Mouse (Mus musculus) layer of hippocampus, adult 9-11 months (tissue): Measurements from ENCODE around the gene Cdk5.

ENCODE experiments used
- DNase-seq: peaks from one replicate; pipeline ENCODE4 v3.0.0; 2022

Cdk5 gene

GRCm38 (mm10) chr5:24394165-24394894, 29.0 kb downstream of the Cdk5 start:
- peak; percentile 97 for DNase-seq

- DNase-seq, result peak; percentile 87
Measured at GRCm38 (mm10) chr5:24393392-24393997, 29.8 kb downstream of the Cdk5 start, which contains the start of gene Abcb8. Abcb8 (plus strand) TSS chr5:24393663.

- no peak for DNase-seq
Measured at GRCm38 (mm10) chr5:24392724-24393123, 30.6 kb downstream of the Cdk5 start.

GRCm38 (mm10) chr5:24391864-24392263, 31.5 kb downstream of the Cdk5 start, which contains the start of gene Atg9b:
Atg9b (minus strand) TSS chr5:24392143.
- no peak for DNase-seq

- no peak for DNase-seq
Measured at GRCm38 (mm10) chr5:24389658-24390020, 33.7 kb downstream of the Cdk5 start.

- no peak for DNase-seq
Measured at GRCm38 (mm10) chr5:24389011-24389657, 34.2 kb downstream of the Cdk5 start.

- DNase-seq, result no peak
Measured at GRCm38 (mm10) chr5:24388246-24388915, 34.9 kb downstream of the Cdk5 start.

GRCm38 (mm10) chr5:24387264-24388241, 35.8 kb downstream of the Cdk5 start:
- peak; percentile 74 for DNase-seq

GRCm38 (mm10) chr5:24385887-24386550, 37.3 kb downstream of the Cdk5 start:
- DNase-seq, result no peak

- no peak for DNase-seq
Measured at GRCm38 (mm10) chr5:24385374-24385773, 38.0 kb downstream of the Cdk5 start.

GRCm38 (mm10) chr5:24384407-24384806, 38.9 kb downstream of the Cdk5 start:
- peak; percentile 70 for DNase-seq

- peak; percentile 92 for DNase-seq
Measured at GRCm38 (mm10) chr5:24383026-24383859, 40.1 kb downstream of the Cdk5 start.

- DNase-seq, result no peak
Measured at GRCm38 (mm10) chr5:24381988-24382387, 41.3 kb downstream of the Cdk5 start.

- DNase-seq, result no peak
Measured at GRCm38 (mm10) chr5:24381486-24381885, 41.8 kb downstream of the Cdk5 start.

- DNase-seq, result no peak
Measured at GRCm38 (mm10) chr5:24380499-24380898, 42.8 kb downstream of the Cdk5 start.

- no peak for DNase-seq
Measured at GRCm38 (mm10) chr5:24379501-24379900, 43.8 kb downstream of the Cdk5 start.

GRCm38 (mm10) chr5:24378700-24379099, 44.6 kb downstream of the Cdk5 start:
- DNase-seq, result no peak

GRCm38 (mm10) chr5:24374666-24375328, 48.5 kb downstream of the Cdk5 start:
- no peak for DNase-seq

GRCm38 (mm10) chr5:24374216-24374615, 49.1 kb downstream of the Cdk5 start:
- no peak for DNase-seq

- no peak for DNase-seq
Measured at GRCm38 (mm10) chr5:24373807-24374206, 49.5 kb downstream of the Cdk5 start.
